Mouse (Mus musculus) layer of hippocampus, adult 18-20 months (tissue): Measurements from ENCODE around the gene Il17d. TPM values are rescaled to one million over a fixed set of nuclear protein-coding genes. Genes with fewer than 3 reads are reported as not detected.

Source experiments
- total RNA-seq, 2 experiments: library from RNA; stranded (reverse); gene quantifications; 2 replicates each; pipeline ENCODE4 v1.2.3; 2021

Gene Il17d
- total RNA-seq, 2 experiments from 2014 or later = 14.1 to 14.2 TPM

Other genes starting within 250 kb of the Il17d start
- 10 to 100 TPM; 19.1 to 19.9 TPM for gene Cryl1, start 126.2 kb upstream of the Il17d start, total RNA-seq
- gene Ift88, start 100.7 kb upstream of the Il17d start, total RNA-seq = 10 to 100 TPM; 13.2 to 15.0 TPM
- gene Eef1akmt1, start 46.8 kb downstream of the Il17d start, total RNA-seq = 10 to 100 TPM; 30.3 to 35.9 TPM
- 10 to 100 TPM; 12.2 to 13.1 TPM for gene Xpo4, start 140.7 kb downstream of the Il17d start, total RNA-seq
- 1 to 10 TPM in 1 of 2 experiments, under 1 TPM in 1; 0.30 to 2.5 TPM for gene Gm49361, start 221.3 kb downstream of the Il17d start, total RNA-seq
- gene Lats2, start 233.6 kb downstream of the Il17d start, total RNA-seq = 10 to 100 TPM; 52.7 to 54.4 TPM